Mouse (Mus musculus): ENCODE measurements at regions not wholly inside any gene's neighbourhood (a gene's known extent, or its start where the extent isn't known, plus 50 kb on each side); places are given as distances from the start of the nearest gene placed in this dataset.
A peak's percentile ranks its signal among the peaks of the same experiment; 100 is the strongest.

- 44% methylated on average over 9 of the region's 9 CpGs for WGBS
- ATAC-seq (ENCODE audit: low read depth), result no peak; the same call in 1 of the 2 replicates
- 0 out of 2 replicates have a peak overlapping the region, but pooled peaks have one; percentile 31 for H3K9ac ChIP-seq
- H3K27me3 ChIP-seq, result no peaks in the 10 kb centered on the region
- no peaks in the 10 kb centered on the region for H3K9me3 ChIP-seq
- H3K4me3 ChIP-seq, result no peak overlapping the region
- peaks cover 56% of the 10 kb centered on the region for H3K4me1 ChIP-seq (replicated peaks)
- no peaks in the 10 kb centered on the region for H3K36me3 ChIP-seq
- peak overlapping the region; percentile 64 for H3K27ac ChIP-seq (replicated peaks)
- H3K4me2 ChIP-seq, result peak overlapping the region; percentile 40
These were observed 435.3 kb upstream of the Pou3f3 start for GRCm38 (mm10) chr1:42260033-42260925.

GRCm38 (mm10) chr1:42261031-42261430 lies 434.5 kb upstream of the Pou3f3 start:
- ATAC-seq (ENCODE audit: low read depth), result no peak
- Histone ChIP-seq H3K9ac (no peak overlapping the region), H3K9me3 (no peaks in the 10 kb centered on the region), H3K36me3 (no peaks in the 10 kb centered on the region), H3K4me1 (replicated peaks) (peaks cover 56% of the 10 kb centered on the region), H3K4me3 (no peak overlapping the region), H3K4me2 (no peak overlapping the region), H3K27me3 (no peaks in the 10 kb centered on the region), H3K27ac (replicated peaks) (no peak overlapping the region)
- WGBS, result 28% methylated on average over 3 of the region's 3 CpGs

GRCm38 (mm10) chr1:42261800-42262199 lies 433.8 kb upstream of the Pou3f3 start:
- ATAC-seq (ENCODE audit: low read depth), result no peak
- Histone ChIP-seq H3K36me3 (no peaks in the 10 kb centered on the region), H3K9me3 (no peaks in the 10 kb centered on the region), H3K4me3 (peak overlapping the region; percentile 23; the same call in 1 of the 2 replicates), H3K27ac (replicated peaks) (peak overlapping the region; percentile 46; the same call in 1 of the 2 replicates), H3K4me2 (peak overlapping the region; percentile 48), H3K4me1 (replicated peaks) (peaks cover 56% of the 10 kb centered on the region), H3K27me3 (no peaks in the 10 kb centered on the region), H3K9ac (peak overlapping the region; percentile 62)
- 8% methylated on average over 13 of the region's 13 CpGs for WGBS

GRCm38 (mm10) chr1:42262606-42263005 lies 433.0 kb upstream of the Pou3f3 start:
- Histone ChIP-seq H3K27me3 (no peaks in the 10 kb centered on the region), H3K4me2 (no peak overlapping the region), H3K9me3 (no peaks in the 10 kb centered on the region), H3K4me1 (replicated peaks) (peaks cover 50% of the 10 kb centered on the region), H3K4me3 (no peak overlapping the region), H3K9ac (no peak overlapping the region), H3K27ac (replicated peaks) (no peak overlapping the region), H3K36me3 (no peaks in the 10 kb centered on the region)
- no peak for ATAC-seq (ENCODE audit: low read depth)
- 61% methylated on average over 5 of the region's 5 CpGs for WGBS

GRCm38 (mm10) chr1:42277130-42277529 lies 418.4 kb upstream of the Pou3f3 start:
- H3K4me1 ChIP-seq (replicated peaks), result no peaks in the 10 kb centered on the region

GRCm38 (mm10) chr1:42295841-42296240 lies 399.7 kb upstream of the Pou3f3 start:
- 0 out of 2 replicates have a peak, but pooled peaks cover 7% of the 10 kb centered on the region for H3K4me1 ChIP-seq (replicated peaks)
- no peak overlapping the region for H3K4me2 ChIP-seq
- no peak overlapping the region for H3K27ac ChIP-seq (replicated peaks)
- no peak overlapping the region for H3K9ac ChIP-seq
- no peak for ATAC-seq (ENCODE audit: low read depth)
- no peaks in the 10 kb centered on the region for H3K9me3 ChIP-seq
- no peaks in the 10 kb centered on the region for H3K36me3 ChIP-seq
- H3K4me3 ChIP-seq, result no peak overlapping the region
- no peaks in the 10 kb centered on the region for H3K27me3 ChIP-seq
- WGBS, result 64% methylated on average over 10 of the region's 10 CpGs

More at GRCm38 (mm10) chr1:42277130-42277529, 418.4 kb upstream of the Pou3f3 start:
- H3K27ac ChIP-seq (replicated peaks), result no peak overlapping the region
- H3K9ac ChIP-seq, result no peak overlapping the region
- no peaks in the 10 kb centered on the region for H3K9me3 ChIP-seq
- H3K4me3 ChIP-seq, result no peak overlapping the region
- H3K4me2 ChIP-seq, result no peak overlapping the region
- 65% methylated on average over 8 of the region's 8 CpGs for WGBS
- no peaks in the 10 kb centered on the region for H3K27me3 ChIP-seq
- H3K36me3 ChIP-seq, result no peaks in the 10 kb centered on the region
- no peak for ATAC-seq (ENCODE audit: low read depth)

GRCm38 (mm10) chr1:42309251-42309650 lies 386.3 kb upstream of the Pou3f3 start:
- Histone ChIP-seq H3K4me2 (no peak overlapping the region), H3K27me3 (no peaks in the 10 kb centered on the region), H3K9me3 (no peaks in the 10 kb centered on the region), H3K9ac (no peak overlapping the region), H3K4me1 (replicated peaks) (no peaks in the 10 kb centered on the region), H3K27ac (replicated peaks) (no peak overlapping the region), H3K4me3 (no peak overlapping the region), H3K36me3 (no peaks in the 10 kb centered on the region)
- no peak for ATAC-seq (ENCODE audit: low read depth)
- 66% methylated on average over 1 of the region's 1 CpGs for WGBS

GRCm38 (mm10) chr1:42313494-42313893 lies 382.1 kb upstream of the Pou3f3 start:
- no peak for ATAC-seq (ENCODE audit: low read depth)
- WGBS, result 86% methylated on average over 4 of the region's 4 CpGs
- Histone ChIP-seq H3K4me3 (no peak overlapping the region), H3K4me2 (no peak overlapping the region), H3K9ac (no peak overlapping the region), H3K27ac (replicated peaks) (no peak overlapping the region), H3K36me3 (no peaks in the 10 kb centered on the region), H3K4me1 (replicated peaks) (no peaks in the 10 kb centered on the region), H3K27me3 (no peaks in the 10 kb centered on the region), H3K9me3 (no peaks in the 10 kb centered on the region)

GRCm38 (mm10) chr1:42351884-42352283 lies 343.7 kb upstream of the Pou3f3 start:
- Histone ChIP-seq H3K4me2 (peak overlapping the region; percentile 35), H3K4me1 (replicated peaks) (peaks cover 37% of the 10 kb centered on the region), H3K4me3 (no peak overlapping the region), H3K9me3 (no peaks in the 10 kb centered on the region), H3K9ac (no peak overlapping the region), H3K27me3 (no peaks in the 10 kb centered on the region), H3K36me3 (no peaks in the 10 kb centered on the region), H3K27ac (replicated peaks) (peak overlapping the region; percentile 25)
- peak; percentile 62; the same call in 1 of the 2 replicates for ATAC-seq (ENCODE audit: low read depth)
- whole genome bisulfite sequencing, result 32% methylated on average over 4 of the region's 4 CpGs

GRCm38 (mm10) chr1:42352389-42352788 lies 343.2 kb upstream of the Pou3f3 start:
- peak overlapping the region; percentile 25 for H3K27ac ChIP-seq (replicated peaks)
- WGBS, result 36% methylated on average over 13 of the region's 13 CpGs

GRCm38 (mm10) chr1:42353096-42353495 lies 342.5 kb upstream of the Pou3f3 start:
- no peak overlapping the region for H3K9ac ChIP-seq
- no peak overlapping the region for H3K4me3 ChIP-seq
- ATAC-seq (ENCODE audit: low read depth), result no peak
- no peaks in the 10 kb centered on the region for H3K9me3 ChIP-seq
- WGBS, result 68% methylated on average over 8 of the region's 8 CpGs
- H3K4me1 ChIP-seq (replicated peaks), result peaks cover 37% of the 10 kb centered on the region
- H3K27ac ChIP-seq (replicated peaks), result peak overlapping the region; percentile 46; the same call in 1 of the 2 replicates
- H3K27me3 ChIP-seq, result no peaks in the 10 kb centered on the region
- H3K4me2 ChIP-seq, result no peak overlapping the region; the same call in 1 of the 2 replicates
- H3K36me3 ChIP-seq, result no peaks in the 10 kb centered on the region

More at GRCm38 (mm10) chr1:42352389-42352788, 343.2 kb upstream of the Pou3f3 start:
- H3K27me3 ChIP-seq, result no peaks in the 10 kb centered on the region
- H3K4me1 ChIP-seq (replicated peaks), result peaks cover 37% of the 10 kb centered on the region
- peak overlapping the region; percentile 35 for H3K4me2 ChIP-seq
- no peaks in the 10 kb centered on the region for H3K36me3 ChIP-seq
- H3K9ac ChIP-seq, result no peak overlapping the region
- no peak overlapping the region for H3K4me3 ChIP-seq
- ATAC-seq (ENCODE audit: low read depth), result peak; percentile 45; the same call in 1 of the 2 replicates
- no peaks in the 10 kb centered on the region for H3K9me3 ChIP-seq

- WGBS, result 67% methylated on average over 6 of the region's 6 CpGs
- H3K9me3 ChIP-seq, result no peaks in the 10 kb centered on the region
- no peak overlapping the region for H3K4me3 ChIP-seq
- H3K9ac ChIP-seq, result no peak overlapping the region
- H3K27me3 ChIP-seq, result no peaks in the 10 kb centered on the region
- no peak overlapping the region for H3K27ac ChIP-seq (replicated peaks)
- H3K36me3 ChIP-seq, result no peaks in the 10 kb centered on the region
- peaks cover 37% of the 10 kb centered on the region for H3K4me1 ChIP-seq (replicated peaks)
- no peak overlapping the region for H3K4me2 ChIP-seq
- no peak for ATAC-seq (ENCODE audit: low read depth)
These were observed 341.5 kb upstream of the Pou3f3 start for GRCm38 (mm10) chr1:42354020-42354419.

Measured in neural tube, embryonic 13.5 days (tissue).